8 mouse cellular contexts compared by ENCODE assay signal in the genomic region with DNA sequence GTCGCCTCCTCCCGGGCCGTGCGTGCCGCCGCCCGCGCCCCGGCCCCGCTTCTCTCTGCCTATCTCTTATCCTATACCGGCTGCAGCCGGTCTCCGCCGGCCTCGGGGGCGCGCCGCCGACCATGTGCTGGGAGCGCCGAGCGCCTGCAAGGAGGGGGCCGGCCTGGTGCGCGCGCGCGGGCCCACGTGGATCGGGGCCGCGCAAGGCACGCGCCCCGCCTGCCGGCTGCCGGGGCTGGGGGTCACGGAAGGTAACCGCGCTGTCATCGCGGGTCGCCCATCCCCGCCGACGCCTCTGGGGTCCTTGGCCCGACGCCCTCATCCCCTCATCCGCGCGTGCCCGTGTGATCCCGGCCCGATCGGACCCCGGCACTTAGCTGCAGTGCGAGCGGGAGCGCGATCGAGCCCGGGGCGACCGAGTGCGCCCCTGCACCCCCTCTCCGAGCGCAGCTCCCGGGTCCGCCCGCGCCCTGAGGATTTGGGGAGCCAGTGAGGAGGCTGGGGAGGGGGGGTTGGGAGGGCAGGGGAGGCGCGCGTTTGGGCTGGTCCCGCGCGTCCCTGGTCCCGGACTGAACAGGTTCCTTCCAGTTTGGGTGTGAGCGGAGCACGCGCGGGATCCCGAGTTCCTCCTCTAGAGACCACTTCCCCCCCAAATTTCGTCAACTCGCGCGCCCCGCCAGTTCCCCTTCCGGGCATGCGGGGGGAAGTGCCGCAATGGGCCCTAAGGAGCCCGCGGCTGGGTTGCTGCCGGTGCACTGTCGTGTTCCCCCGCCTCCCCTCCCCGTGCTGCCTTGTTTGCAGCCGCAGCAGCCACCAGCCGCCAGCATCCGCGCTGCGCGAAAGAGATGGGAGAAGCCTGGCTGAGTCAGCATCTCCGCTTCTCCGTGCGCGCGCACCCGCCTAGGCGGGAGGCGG. TPM values are rescaled to one million over a fixed set of nuclear protein-coding genes. Genes with fewer than 3 reads are reported as not detected.
A peak's percentile ranks its signal among the peaks of the same experiment; 100 is the strongest.
DNase-seq lines count a peak whose midpoint lies in the region; ATAC-seq lines count a peak whose summit lies in the region.

A gene (plus strand): TSS at position 204 of the 915 bp plus-strand sequence.
A gene (minus strand): TSS at position 428 of the 915 bp plus-strand sequence.

- peak; percentile 20 to 28 for DNase-seq in gastrocnemius, adult 8-10 months (ENCODE audit: low spot score in 2 of 2)
- DNase-seq in induced T-regulatory cell, adult 2 months (ENCODE audit: low read depth): peak; percentile 94
- peak; percentile 77 to 85 for DNase-seq in left cerebral cortex, adult 9 months (ENCODE audit: low spot score in 2 of 2)
- DNase-seq in right cerebral cortex, adult 2 months (ENCODE audit: low spot score in 2 of 2): peak; percentile 87 to 88
- peak; percentile 20 for DNase-seq in urinary bladder, postnatal 10 days (ENCODE audit: low spot score)

- ATAC-seq in activated CD4-positive, CD25-positive, alpha-beta regulatory T cell, adult 4 months: peak; percentile 74
- peak; percentile 73 for ATAC-seq in common myeloid progenitor, adult 5-6 weeks (replicated peaks; ENCODE audit: low read depth, poor library complexity, severe bottlenecking)

- H3K27me3 ChIP-seq in megakaryocyte, embryonic 14.5 days (replicated peaks): no peaks in the 10 kb centered on the region

- H3K9me3 ChIP-seq in megakaryocyte, embryonic 14.5 days: no peaks in the 10 kb centered on the region

- H3K4me1 ChIP-seq in megakaryocyte, embryonic 14.5 days: peaks cover 74% of the 10 kb centered on the region

- peaks cover 20% of the 10 kb centered on the region for H3K36me3 ChIP-seq in megakaryocyte, embryonic 14.5 days (replicated peaks; ENCODE audit: low read length)

- H3K4me3 ChIP-seq in megakaryocyte, embryonic 14.5 days (replicated peaks): peak within 1 kb of the TSS; percentile 99

RNA-seq across cellular contexts. Expression of the first gene that starts in this region (rescaled TPM):
- polyA plus RNA-seq in activated CD4-positive, CD25-positive, alpha-beta regulatory T cell, adult 4 months (2017; shearing (Covaris generic)): 1 to 10 TPM; 4.5 to 5.5 TPM
- total RNA-seq in common myeloid progenitor, adult 5-6 weeks (2017): 1.8 and 2.7 TPM in 2 replicates
- total RNA-seq in gastrocnemius, adult 8-10 months (2022): 1 to 10 TPM; 1.1 to 1.8 (median 1.2) TPM
- polyA plus RNA-seq in megakaryocyte, embryonic 14.5 days (2012; ENCODE audit: insufficient read depth, low replicate concordance): 0.88 TPM in 1 of 2 replicates, not detected in the other

RNA-seq across cellular contexts. Expression of the second gene that starts in this region (rescaled TPM):
- polyA plus RNA-seq in activated CD4-positive, CD25-positive, alpha-beta regulatory T cell, adult 4 months (2017; shearing (Covaris generic)): 10 to 100 TPM; 21.1 to 24.9 TPM
- 11.5 and 12.8 TPM in 2 replicates for total RNA-seq in common myeloid progenitor, adult 5-6 weeks (2017)
- 1 to 10 TPM; 2.9 to 5.7 (median 4.0) TPM for total RNA-seq in gastrocnemius, adult 8-10 months (2022)
- 23.4 and 34.7 TPM in 2 replicates for polyA plus RNA-seq in megakaryocyte, embryonic 14.5 days (2012; ENCODE audit: insufficient read depth, low replicate concordance)

Comparison
In these comparisons a context has a peak if more than half of its experiments do, and no peak if none do; other contexts are left out.
1. Peak in every context shown above with its lines: DNase-seq, ATAC-seq and H3K4me3 ChIP-seq.
2. DNase-seq: peak in every context shown above with its lines; median percentile 94 in induced T-regulatory cell, adult 2 months; 88 in right cerebral cortex, adult 2 months; 81 in left cerebral cortex, adult 9 months; 24 in gastrocnemius, adult 8-10 months; 20 in urinary bladder, postnatal 10 days.